Mouse (Mus musculus) heart, adult 2 months (tissue): ENCODE data around the gene Tent5c. TPM values are rescaled to one million over a fixed set of nuclear protein-coding genes. Genes with fewer than 3 reads are reported as not detected.

Experiments used
- DNase-seq, 2 experiments: peaks; one replicate each; pipeline ENCODE4 v3.0.0; 2021
- H3K27ac ChIP-seq: fragments of 200-600 bp; 2 replicates; pipeline ENCODE4 v1.8.1; 2022
- H3K27me3 ChIP-seq: fragments of 200-500 bp; 2 replicates; pipeline ENCODE4 v1.6.1; 2012; ENCODE audit warnings: mild to moderate bottlenecking, low read length, inconsistent platforms, mixed read lengths; ENCODE audit not compliant: control insufficient read depth, insufficient read depth
- H3K36me3 ChIP-seq: fragments of 200-500 bp; 2 replicates; pipeline ENCODE4 v1.6.1; 2012; ENCODE audit warnings: low read length, inconsistent platforms; ENCODE audit not compliant: control insufficient read depth, insufficient read depth
- H3K4me1 ChIP-seq: fragments of 200-500 bp; 2 replicates; pipeline ENCODE4 v1.6.1; 2011; ENCODE audit warnings: low read length; ENCODE audit not compliant: control insufficient read depth, insufficient read depth
- H3K4me3 ChIP-seq: fragments of 200-600 bp; 2 replicates; pipeline ENCODE4 v1.8.1; 2022
- H3K79me2 ChIP-seq: fragments of 200-500 bp; replicated peaks from 2 replicates; pipeline ENCODE4 v1.6.1; 2012; ENCODE audit warnings: mild to moderate bottlenecking, inconsistent platforms, low read length, moderate library complexity, mixed read lengths; ENCODE audit not compliant: control insufficient read depth, insufficient read depth
- H3K9ac ChIP-seq: fragments of 200-500 bp; 2 replicates; pipeline ENCODE4 v1.6.1; 2012; ENCODE audit warnings: low read depth, mild to moderate bottlenecking, control low read depth, inconsistent platforms, low read length, mixed read lengths
- CTCF ChIP-seq: fragments of 200-600 bp; IDR thresholded peaks from 2 replicates; pipeline ENCODE4 v1.8.1; 2022; ENCODE audit warnings: antibody characterized with exemption, mild to moderate bottlenecking, moderate library complexity
- EP300 ChIP-seq: fragments of 200-500 bp; IDR thresholded peaks from 2 replicates; pipeline ENCODE4 v1.6.1; 2011; ENCODE audit warnings: low read depth, low read length, control low read depth; ENCODE audit not compliant: insufficient read depth
- POLR2A ChIP-seq: fragments of 200-500 bp; IDR thresholded peaks from 2 replicates; pipeline ENCODE4 v1.6.1; 2011; ENCODE audit warnings: mild to moderate bottlenecking, low read depth, low read length, control low read depth; ENCODE audit not compliant: insufficient read depth
- WGBS: fragments of 180-500 bp; shearing (Covaris S2); methylation state at CpG from one replicate; pipeline ENCODE4 v1.1.7; 2018; 5-methylcytosine and 5-hydroxymethylcytosine counted together
- intact Hi-C: fragments of 180-260 bp; cut with DNase I; formaldehyde crosslinking; loops from one replicate; pipeline ENCODE4 v1.15.1; 2025
- polyA plus RNA-seq: library from polyadenylated mRNA; depleted of rRNA; stranded (reverse); fragments of >200 nt; gene quantifications from 2 replicates; pipeline ENCODE4 v1.2.3, GENCODE M21; 2012; rRNA removed
- total RNA-seq, 2 experiments: library from RNA; stranded (reverse); gene quantifications; 2 replicates each; pipeline ENCODE4 v1.2.3; 2021

Gene Tent5c
- total and polyA plus RNA-seq, 3 experiments: 14.9 to 96.7 (median 20.8) TPM

DNA sequence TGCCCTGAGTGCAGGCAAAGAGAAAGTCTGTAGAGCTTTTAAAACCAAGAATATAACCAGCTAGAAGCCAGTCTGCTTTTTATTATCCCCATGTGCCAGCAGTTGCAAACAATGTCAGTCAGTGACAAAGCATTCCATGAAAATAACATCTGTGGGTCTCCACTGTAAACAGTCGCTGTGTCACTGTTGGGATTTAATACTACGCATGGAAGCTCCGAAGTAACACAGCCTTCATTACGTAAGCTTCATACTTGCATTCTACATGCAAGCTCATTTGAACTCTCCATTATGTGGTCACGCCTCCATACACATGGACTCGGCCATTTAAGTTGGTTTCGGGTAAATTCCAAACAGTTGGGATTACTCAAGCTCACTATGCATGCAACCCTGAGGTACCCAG is 77.2 kb downstream of the Tent5c start:
- H3K27me3 ChIP-seq: no peaks in the 10 kb centered on the region
- WGBS: 91% methylated on average over 7 of the region's 7 CpGs
- no peaks in the 10 kb centered on the region for H3K4me1 ChIP-seq
- intact Hi-C loops: no loop called here
- no peaks in the 10 kb centered on the region for H3K79me2 ChIP-seq
- DNase-seq: no peak
- H3K27ac ChIP-seq: no peak overlapping the region
- H3K36me3 ChIP-seq: no peaks in the 10 kb centered on the region
- TF ChIP-seq POLR2A (no peak), CTCF (no peak), EP300 (no peak)
- H3K4me3 ChIP-seq: no peak overlapping the region
- no peak overlapping the region for H3K9ac ChIP-seq

DNA sequence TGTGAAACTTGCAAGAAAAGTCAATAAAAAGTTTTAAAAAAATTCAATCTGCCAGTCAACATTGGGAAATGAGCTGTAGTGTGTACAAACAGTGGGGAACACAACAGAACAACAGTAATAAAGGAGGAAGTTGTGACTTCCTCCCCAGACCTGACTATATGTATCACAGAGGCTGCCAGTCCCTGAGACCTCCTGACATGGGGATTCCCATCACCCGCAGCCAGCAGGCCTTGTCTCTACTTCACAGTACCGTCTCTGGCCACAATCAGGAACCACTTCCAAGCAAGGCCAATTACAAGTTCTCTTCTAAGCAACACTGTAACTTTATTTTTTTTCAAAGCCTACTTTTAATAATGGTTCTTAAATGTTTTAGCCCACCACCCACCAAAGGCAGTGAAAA is 79.8 kb downstream of the Tent5c start:
- DNase-seq: no peak
- no peak overlapping the region for H3K4me3 ChIP-seq
- no peaks in the 10 kb centered on the region for H3K36me3 ChIP-seq
- no peak overlapping the region for H3K9ac ChIP-seq
- no peak for TF ChIP-seq EP300
- no peak for TF ChIP-seq POLR2A
- TF ChIP-seq CTCF: no peak
- H3K27me3 ChIP-seq: no peaks in the 10 kb centered on the region
- intact Hi-C loops: no loop called here
- H3K27ac ChIP-seq: no peak overlapping the region
- WGBS: 68% methylated on average over 2 of the region's 2 CpGs
- H3K79me2 ChIP-seq: no peaks in the 10 kb centered on the region
- no peaks in the 10 kb centered on the region for H3K4me1 ChIP-seq

DNA sequence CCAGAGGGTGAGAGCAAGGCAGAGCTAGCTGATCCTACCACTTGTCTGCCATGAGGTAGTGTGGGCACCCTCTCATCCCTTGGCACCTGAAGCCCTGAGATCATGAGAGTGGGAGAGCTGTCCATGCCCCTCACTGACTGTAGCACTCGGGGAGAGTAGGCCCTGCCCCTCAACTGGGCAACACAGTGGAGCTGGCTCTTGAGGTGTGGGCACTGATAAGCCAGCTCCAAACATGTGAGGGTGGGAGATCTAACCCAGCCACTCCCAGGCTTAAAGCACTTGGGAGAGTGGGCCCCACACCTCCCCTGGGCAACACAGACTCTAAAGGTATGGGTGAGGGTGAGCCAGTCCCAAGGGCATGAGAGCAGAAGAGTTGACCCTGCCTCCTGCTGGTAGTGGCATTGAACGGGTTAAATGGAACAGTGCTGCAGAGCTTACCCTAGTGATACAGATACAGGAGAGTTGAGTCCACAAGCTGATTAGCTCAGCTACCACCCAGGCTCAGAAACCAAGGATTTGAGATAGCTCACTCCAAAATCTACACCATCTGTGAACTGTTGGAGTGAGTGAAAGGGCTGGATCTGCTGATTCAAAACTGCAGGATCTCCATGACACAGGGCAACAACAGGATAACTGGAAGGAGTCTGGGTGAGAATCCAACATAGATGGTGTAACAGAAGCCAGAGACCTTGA is 80.6 kb downstream of the Tent5c start:
- H3K4me1 ChIP-seq: no peaks in the 10 kb centered on the region
- WGBS: 73% methylated on average over 2 of the region's 2 CpGs
- no peak overlapping the region for H3K9ac ChIP-seq
- no peaks in the 10 kb centered on the region for H3K79me2 ChIP-seq
- H3K27ac ChIP-seq: no peak overlapping the region
- H3K36me3 ChIP-seq: no peaks in the 10 kb centered on the region
- H3K4me3 ChIP-seq: no peak overlapping the region
- intact Hi-C loops: no loop called here
- no peaks in the 10 kb centered on the region for H3K27me3 ChIP-seq
- DNase-seq: no peak
- no peak for TF ChIP-seq EP300
- TF ChIP-seq POLR2A: no peak
- no peak for TF ChIP-seq CTCF

DNA sequence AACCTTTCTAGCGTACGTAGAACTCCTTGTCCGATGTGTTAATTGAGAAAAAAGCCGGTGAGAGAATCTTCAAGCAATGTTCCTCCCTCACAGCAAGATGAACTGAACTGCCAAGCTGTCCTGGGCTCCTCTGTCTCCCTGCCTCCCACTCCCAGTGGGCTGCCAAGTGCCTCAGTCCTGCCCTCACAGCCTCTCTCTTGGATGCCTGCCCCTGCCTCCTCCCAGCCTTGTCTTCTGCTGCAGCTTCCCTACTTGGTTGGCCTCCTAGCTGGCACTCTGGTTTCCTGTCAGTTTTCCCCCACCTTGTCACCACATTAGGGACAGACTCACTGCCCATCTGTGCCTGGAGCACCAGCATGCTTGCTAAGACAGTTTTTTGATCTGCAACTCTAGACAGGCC is 86.5 kb downstream of the Tent5c start:
- H3K4me3 ChIP-seq: no peak overlapping the region
- H3K36me3 ChIP-seq: no peaks in the 10 kb centered on the region
- TF ChIP-seq EP300: no peak
- no peak for TF ChIP-seq CTCF
- TF ChIP-seq POLR2A: no peak
- H3K27ac ChIP-seq: no peak overlapping the region
- H3K4me1 ChIP-seq: no peaks in the 10 kb centered on the region
- DNase-seq: peak in 1 of 2 experiments; percentile 27
- 83% methylated on average over 4 of the region's 4 CpGs for WGBS
- intact Hi-C loops: no loop called here
- no peaks in the 10 kb centered on the region for H3K79me2 ChIP-seq
- H3K27me3 ChIP-seq: no peaks in the 10 kb centered on the region
- no peak overlapping the region for H3K9ac ChIP-seq

Other genes with a start within 250 kb of the Tent5c start
- gene Man1a2, start 196.2 kb upstream of the Tent5c start, total RNA-seq: 10 to 100 TPM; 48.0 to 49.8 TPM
- 3.8 and 8.0 TPM in 2 replicates for gene Man1a2, start 196.2 kb upstream of the Tent5c start, polyA plus RNA-seq